Mouse (Mus musculus) ES-CJ7 (cell line): ENCODE data around the gene Olfr134.

Experiments used
- DNase-seq: peaks from one replicate; pipeline ENCODE4 v3.0.0; 2011; ENCODE audit warnings: low read depth, low spot score

Olfr134 gene

DNA sequence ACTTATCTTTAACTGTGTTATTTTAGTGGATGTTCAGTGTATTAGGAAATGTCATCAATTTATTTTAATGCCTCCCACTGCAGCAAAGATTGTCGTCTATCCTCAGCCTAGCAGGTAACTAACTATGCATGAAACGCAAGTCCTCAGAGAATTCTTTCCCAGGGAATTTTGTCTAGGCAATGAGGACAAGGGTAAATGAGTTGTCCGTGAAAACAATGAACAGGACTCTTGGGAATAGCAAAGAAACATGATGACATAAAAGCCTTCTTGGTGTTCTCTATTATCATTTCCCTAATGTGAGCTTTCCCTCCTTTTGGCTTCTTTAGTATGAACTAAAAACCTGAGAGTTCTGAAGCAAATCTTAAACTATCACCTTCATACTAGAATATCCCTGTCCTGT, at the start of gene Olfr134:
Olfr134 (plus strand) TSS at position 301 of the 400 bp plus-strand sequence.
- no peak for DNase-seq

DNA sequence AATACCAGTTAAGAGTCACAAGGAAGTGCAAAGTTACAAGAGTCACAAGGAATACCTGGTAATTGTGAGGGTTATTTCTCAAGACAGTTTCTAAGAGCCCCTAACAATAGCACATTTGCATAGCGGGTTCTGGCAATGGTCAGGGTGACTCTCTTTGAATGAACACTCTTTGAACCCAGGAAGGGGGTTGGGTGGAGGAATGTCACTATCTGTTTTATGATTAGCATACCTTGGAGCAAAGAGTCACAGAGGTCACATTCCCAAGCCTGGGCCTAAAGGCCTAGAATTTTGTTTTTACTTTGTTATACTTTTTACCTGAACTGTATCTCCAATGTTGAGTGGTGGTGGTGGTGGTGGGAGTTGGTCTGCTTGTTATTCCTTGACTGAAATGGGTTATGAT, 47.0 kb upstream of the Olfr134 start:
- DNase-seq, result peak; percentile 45

DNA sequence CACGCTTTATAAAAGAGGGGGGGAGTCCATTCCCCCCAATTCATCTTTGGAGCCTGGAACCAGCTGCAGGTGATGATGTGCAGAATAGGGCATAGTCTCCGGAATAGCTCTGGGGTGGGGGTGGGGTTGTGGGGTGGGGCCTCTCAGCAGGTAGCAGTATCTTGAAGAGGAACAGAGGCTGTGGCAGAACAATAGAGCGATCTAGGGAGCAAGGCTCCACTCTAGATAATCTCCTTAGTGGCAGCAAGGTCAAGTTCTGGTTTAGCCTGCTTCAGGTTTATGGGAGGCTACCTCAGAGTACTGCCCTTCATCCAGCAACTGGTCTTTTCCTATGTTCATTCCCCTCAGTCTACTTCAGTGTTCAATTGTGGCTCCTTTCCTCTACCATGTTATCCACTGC, 45.8 kb upstream of the Olfr134 start:
- DNase-seq, result peak; percentile 60

DNA sequence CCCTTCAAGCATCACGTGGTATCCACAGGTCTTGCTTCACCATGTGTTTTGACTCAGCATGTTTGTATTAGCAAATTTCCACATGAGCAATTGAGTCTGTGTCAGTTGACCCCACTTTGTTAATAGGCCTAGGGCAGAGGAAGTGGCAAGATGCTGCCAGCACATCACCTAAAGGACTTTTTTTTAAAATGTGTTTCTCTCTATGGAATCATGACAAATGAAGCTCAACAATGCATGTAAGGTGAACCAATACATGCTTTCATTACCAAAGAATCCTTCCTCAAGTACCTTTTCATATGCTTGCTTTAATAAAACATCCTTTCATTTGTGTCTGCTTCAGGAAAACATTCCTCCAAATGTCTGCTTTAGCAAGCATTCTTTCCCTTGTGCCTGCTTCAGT, 36.8 kb upstream of the Olfr134 start, which contains the start of gene Olfr132:
Olfr132 (minus strand) TSS at position 101 of the 400 bp plus-strand sequence.
- no peak for DNase-seq

DNA sequence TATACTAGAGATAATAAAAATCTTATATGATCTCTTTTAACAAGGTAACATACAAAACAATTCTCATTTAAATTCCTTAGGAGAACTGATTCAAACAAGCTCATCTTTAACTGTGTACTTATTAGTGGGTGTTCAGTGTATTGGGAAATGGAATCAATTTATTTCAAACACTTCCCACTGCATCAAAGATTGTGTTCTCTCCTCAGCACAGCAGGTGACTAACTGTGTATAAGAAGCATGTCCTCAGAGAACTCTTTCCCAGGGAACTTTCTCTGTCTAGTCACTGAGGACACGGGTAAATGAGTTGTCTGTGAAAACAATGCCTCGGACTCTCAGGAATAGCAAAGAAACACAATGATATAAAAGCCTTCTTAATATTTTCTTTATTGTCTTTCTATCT, 26.2 kb upstream of the Olfr134 start, which contains the start of gene Olfr133:
Olfr133 (plus strand) TSS at position 301 of the 400 bp plus-strand sequence.
- DNase-seq, result no peak

DNA sequence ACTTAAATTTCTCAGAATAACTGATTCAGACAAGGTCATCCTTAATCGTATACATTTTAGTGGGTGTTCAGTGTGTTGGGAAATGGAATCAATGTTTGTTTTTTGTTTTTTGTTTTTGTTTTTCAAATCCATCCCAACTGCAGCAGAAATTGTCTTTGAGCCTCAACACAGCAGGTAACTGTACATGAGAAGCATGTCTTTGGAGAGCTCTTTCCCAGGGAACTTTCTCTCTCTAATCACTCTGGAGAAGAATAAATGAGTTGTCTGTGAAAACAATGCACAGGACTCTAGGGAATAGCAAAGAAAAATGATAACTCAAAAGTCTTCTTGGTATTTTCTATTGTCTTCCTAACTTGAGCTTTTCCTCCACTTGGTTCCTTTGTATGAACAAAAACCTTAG, 32.8 kb downstream of the Olfr134 start, which contains the start of gene Olfr135:
Olfr135 (plus strand) TSS at position 301 of the 400 bp plus-strand sequence.
- no peak for DNase-seq
